Mouse (Mus musculus): ENCODE data around the gene Limch1. TPM values are rescaled to one million over a fixed set of nuclear protein-coding genes. Genes with fewer than 3 reads are reported as not detected.

The Limch1 gene
- 58.6 and 60.1 TPM in 2 replicates for polyA plus RNA-seq (2014; fragmentation: Nextera tagmentation; extraction: Ambion mirVana)

DNA sequence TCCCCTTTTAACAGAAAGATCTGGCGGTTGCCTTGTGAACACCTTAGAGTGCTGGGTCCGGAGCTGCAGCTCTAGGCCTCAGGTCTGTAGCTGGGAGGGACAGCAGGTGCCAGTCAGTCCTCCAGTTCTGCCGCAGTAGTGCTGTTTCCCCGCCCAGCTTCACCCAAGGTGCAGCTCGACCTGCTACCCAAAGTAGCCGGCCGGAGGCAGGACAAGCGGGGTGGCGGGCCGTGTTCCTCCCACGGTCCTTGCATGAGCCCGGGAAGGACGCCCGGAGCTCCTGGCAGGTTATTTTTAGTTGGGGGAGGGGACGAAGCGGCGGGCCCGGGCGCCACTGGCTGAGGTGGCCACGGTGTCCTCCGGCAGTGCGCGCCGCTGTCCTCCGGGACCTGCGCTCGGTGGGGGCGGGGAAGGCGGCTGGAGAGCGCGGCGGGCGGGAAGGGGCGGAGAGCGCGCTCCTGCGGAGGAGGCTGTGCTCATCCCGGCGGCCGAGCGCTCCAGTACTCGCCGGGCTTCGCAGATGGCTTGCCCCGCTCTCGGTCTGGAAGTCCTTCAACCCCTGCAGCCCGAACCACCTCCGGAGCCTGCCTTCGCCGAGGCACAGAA, at the start of gene Limch1:
Gene Limch1, plus strand, starts transcription at position 438 of the 606 bp plus-strand sequence.
- Histone ChIP-seq H3K4me2 (replicated peaks) (peak within 1 kb of the TSS; percentile 72), H3K4me1 (replicated peaks; ENCODE audit: control insufficient read depth, insufficient read depth, low read length) (peaks cover 23% of the 10 kb centered on the region), H3K27me3 (ENCODE audit: control insufficient read depth, insufficient read depth, low read length) (no peaks in the 10 kb centered on the region), H3K36me3 (replicated peaks; ENCODE audit: control insufficient read depth, insufficient read depth) (no peaks in the 10 kb centered on the region), H3K4me3 (replicated peaks; ENCODE audit: low read length) (peak within 1 kb of the TSS; percentile 52), H3K9ac (peak within 1 kb of the TSS; percentile 74), H3K27ac (peak within 1 kb of the TSS; percentile 76), H3K9me3 (ENCODE audit: control insufficient read depth, low read length) (no peaks in the 10 kb centered on the region)
- DNase-seq (ENCODE audit: low spot score) (peak; percentile 58), ATAC-seq (ENCODE audit: low FRiP score) (peak; percentile 84)
- WGBS = 1% methylated on average over 50 of the region's 50 CpGs

DNA sequence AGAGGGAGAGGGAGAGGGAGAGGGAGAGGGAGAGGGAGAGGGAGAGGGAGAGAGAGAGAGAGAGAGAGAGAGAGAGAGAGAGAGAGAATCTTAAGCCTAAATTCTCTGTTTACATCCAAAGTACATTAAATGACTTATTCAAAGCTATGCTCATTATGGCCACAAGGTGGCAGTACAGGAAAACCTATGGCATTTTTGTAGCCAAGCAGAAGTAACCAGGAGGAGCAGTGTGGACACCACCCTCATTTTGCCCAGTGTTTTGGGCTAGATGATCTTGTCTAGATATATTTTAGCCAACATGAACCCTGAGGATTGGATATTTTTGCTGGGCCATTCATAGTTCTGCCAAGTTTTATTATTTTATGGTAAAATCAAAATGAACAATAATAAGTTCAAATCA, 48.5 kb upstream of the Limch1 start:
- H3K27me3 ChIP-seq (ENCODE audit: control insufficient read depth, insufficient read depth, low read length) = no peaks in the 10 kb centered on the region
- no peak overlapping the region for H3K9ac ChIP-seq
- H3K27ac ChIP-seq = no peak overlapping the region
- DNase-seq (ENCODE audit: low spot score) (peak; percentile 95), ATAC-seq (ENCODE audit: low FRiP score) (no peak)
- no peaks in the 10 kb centered on the region for H3K9me3 ChIP-seq (ENCODE audit: control insufficient read depth, low read length)
- no peaks in the 10 kb centered on the region for H3K4me1 ChIP-seq (replicated peaks; ENCODE audit: control insufficient read depth, insufficient read depth, low read length)
- H3K4me3 ChIP-seq (replicated peaks; ENCODE audit: low read length) = no peak overlapping the region
- H3K4me2 ChIP-seq (replicated peaks) = no peak overlapping the region
- H3K36me3 ChIP-seq (replicated peaks; ENCODE audit: control insufficient read depth, insufficient read depth) = no peaks in the 10 kb centered on the region

DNA sequence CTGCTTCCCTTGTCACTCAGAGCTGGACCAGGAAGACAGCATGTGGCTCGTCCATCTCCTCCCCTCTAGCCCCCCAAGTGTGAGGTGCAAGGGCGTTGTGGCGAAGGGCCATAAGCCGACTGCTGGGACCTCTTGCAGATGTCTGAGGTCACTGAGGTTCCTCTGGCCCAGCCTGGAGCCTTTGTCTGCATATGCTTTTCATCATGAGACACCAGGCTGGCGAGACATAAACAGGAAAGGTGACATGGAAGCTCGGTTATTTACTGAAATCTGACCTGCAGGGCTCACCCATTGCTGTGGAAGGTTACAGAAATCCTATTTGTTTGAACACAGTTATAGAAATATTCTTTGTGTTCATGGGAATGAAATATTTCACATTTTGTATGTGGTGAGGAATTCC, 45.7 kb upstream of the Limch1 start:
- H3K9ac ChIP-seq = no peak overlapping the region
- H3K36me3 ChIP-seq (replicated peaks; ENCODE audit: control insufficient read depth, insufficient read depth) = no peaks in the 10 kb centered on the region
- DNase-seq (ENCODE audit: low spot score) (no peak), ATAC-seq (ENCODE audit: low FRiP score) (no peak)
- no peak overlapping the region for H3K4me3 ChIP-seq (replicated peaks; ENCODE audit: low read length)
- H3K9me3 ChIP-seq (ENCODE audit: control insufficient read depth, low read length) = no peaks in the 10 kb centered on the region
- H3K27me3 ChIP-seq (ENCODE audit: control insufficient read depth, insufficient read depth, low read length) = no peaks in the 10 kb centered on the region
- no peak overlapping the region for H3K4me2 ChIP-seq (replicated peaks)
- WGBS = 50% methylated on average over 6 of the region's 6 CpGs
- no peak overlapping the region for H3K27ac ChIP-seq
- no peaks in the 10 kb centered on the region for H3K4me1 ChIP-seq (replicated peaks; ENCODE audit: control insufficient read depth, insufficient read depth, low read length)

DNA sequence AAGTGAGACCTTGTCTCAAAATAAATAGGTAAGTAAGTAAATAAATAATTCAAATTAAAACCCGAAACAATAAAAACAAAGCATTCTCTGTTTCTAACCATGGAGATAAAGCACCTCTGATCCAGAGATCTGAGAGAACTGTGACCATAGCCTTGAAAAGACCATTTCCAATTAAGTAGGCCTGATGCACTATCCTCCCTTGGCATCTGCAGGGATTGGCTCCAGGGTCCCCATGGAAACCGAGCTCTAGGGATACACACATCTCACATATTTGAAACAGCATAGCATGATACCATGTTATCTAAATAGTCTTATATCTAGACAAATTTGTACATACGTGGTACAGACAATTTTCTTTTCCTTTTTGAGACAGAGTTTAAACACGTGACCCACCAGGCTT, 43.7 kb upstream of the Limch1 start:
- no peak for ATAC-seq (ENCODE audit: low FRiP score)
- no peaks in the 10 kb centered on the region for H3K9me3 ChIP-seq (ENCODE audit: control insufficient read depth, low read length)

DNA sequence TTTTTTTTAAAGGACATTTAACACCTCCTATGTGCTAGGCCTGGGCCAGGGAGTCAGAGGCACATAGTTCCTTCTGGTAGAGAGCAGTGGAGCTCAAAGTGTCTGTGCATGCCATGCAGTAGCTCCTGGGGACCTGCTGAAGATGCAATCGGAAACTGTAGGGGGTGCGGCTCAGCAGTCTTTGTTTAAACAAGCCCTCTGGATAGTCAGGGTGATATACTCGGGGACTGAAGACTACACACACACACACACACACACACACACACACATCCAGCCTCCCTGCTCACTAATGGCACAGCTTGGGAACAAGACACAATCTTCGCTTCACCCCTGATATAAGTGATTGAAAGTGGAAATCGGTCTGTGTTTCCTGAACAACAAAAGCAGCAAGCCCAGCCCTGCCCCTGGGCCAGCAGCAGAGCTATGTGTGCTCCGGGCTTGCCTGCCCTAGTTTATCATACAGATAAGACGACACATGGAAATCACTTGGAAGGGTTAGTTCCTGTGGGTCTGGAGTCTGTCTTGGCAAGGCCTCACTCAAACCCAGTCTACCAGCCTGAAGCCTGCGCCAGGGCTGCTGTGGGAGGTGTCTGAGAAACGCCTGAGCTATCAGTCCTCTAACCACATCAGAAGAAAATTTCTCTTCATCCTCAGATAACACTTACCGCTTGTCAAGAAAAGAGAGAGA, 42.2 kb upstream of the Limch1 start:
- Histone ChIP-seq H3K27ac (no peak overlapping the region), H3K4me3 (replicated peaks; ENCODE audit: low read length) (no peak overlapping the region), H3K27me3 (ENCODE audit: control insufficient read depth, insufficient read depth, low read length) (no peaks in the 10 kb centered on the region), H3K4me2 (replicated peaks) (no peak overlapping the region), H3K9ac (no peak overlapping the region), H3K9me3 (ENCODE audit: control insufficient read depth, low read length) (no peaks in the 10 kb centered on the region), H3K36me3 (replicated peaks; ENCODE audit: control insufficient read depth, insufficient read depth) (no peaks in the 10 kb centered on the region), H3K4me1 (replicated peaks; ENCODE audit: control insufficient read depth, insufficient read depth, low read length) (no peaks in the 10 kb centered on the region)
- DNase-seq (ENCODE audit: low spot score) = no peak
- ATAC-seq (ENCODE audit: low FRiP score) = no peak
- 57% methylated on average over 10 of the region's 10 CpGs for WGBS

More for the DNA sequence above, 43.7 kb upstream of the Limch1 start:
- H3K4me3 ChIP-seq (replicated peaks; ENCODE audit: low read length) = no peak overlapping the region
- DNase-seq (ENCODE audit: low spot score) = no peak
- WGBS = 92% methylated on average over 4 of the region's 4 CpGs
- H3K4me2 ChIP-seq (replicated peaks) = no peak overlapping the region
- H3K27ac ChIP-seq = no peak overlapping the region
- no peaks in the 10 kb centered on the region for H3K27me3 ChIP-seq (ENCODE audit: control insufficient read depth, insufficient read depth, low read length)
- H3K4me1 ChIP-seq (replicated peaks; ENCODE audit: control insufficient read depth, insufficient read depth, low read length) = no peaks in the 10 kb centered on the region
- no peaks in the 10 kb centered on the region for H3K36me3 ChIP-seq (replicated peaks; ENCODE audit: control insufficient read depth, insufficient read depth)
- H3K9ac ChIP-seq = no peak overlapping the region

DNA sequence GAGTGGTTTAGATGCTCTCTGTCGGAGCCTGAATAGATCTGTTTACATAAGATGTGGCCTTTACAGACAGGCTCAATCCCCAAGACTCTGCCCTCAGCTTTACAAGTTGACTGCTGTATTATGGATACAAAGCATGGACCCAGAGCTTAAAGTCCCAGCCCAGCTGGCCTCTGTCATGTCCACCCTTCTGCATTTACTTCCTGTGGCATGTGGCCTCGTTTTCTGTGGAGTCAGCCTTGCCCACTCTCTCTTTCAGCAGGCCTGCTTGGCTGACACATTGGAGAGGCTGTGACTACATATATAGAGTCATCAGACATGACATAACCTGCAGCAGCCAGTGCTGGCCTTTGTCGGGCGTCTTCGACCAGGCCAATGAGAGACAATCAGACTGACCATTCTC, 37.8 kb upstream of the Limch1 start:
- ATAC-seq (ENCODE audit: low FRiP score) (no peak), DNase-seq (ENCODE audit: low spot score) (no peak)
- Histone ChIP-seq H3K4me3 (replicated peaks; ENCODE audit: low read length) (no peak overlapping the region), H3K4me1 (replicated peaks; ENCODE audit: control insufficient read depth, insufficient read depth, low read length) (no peaks in the 10 kb centered on the region), H3K27me3 (ENCODE audit: control insufficient read depth, insufficient read depth, low read length) (no peaks in the 10 kb centered on the region), H3K9ac (no peak overlapping the region), H3K27ac (no peak overlapping the region), H3K9me3 (ENCODE audit: control insufficient read depth, low read length) (no peaks in the 10 kb centered on the region), H3K4me2 (replicated peaks) (no peak overlapping the region), H3K36me3 (replicated peaks; ENCODE audit: control insufficient read depth, insufficient read depth) (no peaks in the 10 kb centered on the region)
- WGBS = 78% methylated on average over 5 of the region's 5 CpGs

DNA sequence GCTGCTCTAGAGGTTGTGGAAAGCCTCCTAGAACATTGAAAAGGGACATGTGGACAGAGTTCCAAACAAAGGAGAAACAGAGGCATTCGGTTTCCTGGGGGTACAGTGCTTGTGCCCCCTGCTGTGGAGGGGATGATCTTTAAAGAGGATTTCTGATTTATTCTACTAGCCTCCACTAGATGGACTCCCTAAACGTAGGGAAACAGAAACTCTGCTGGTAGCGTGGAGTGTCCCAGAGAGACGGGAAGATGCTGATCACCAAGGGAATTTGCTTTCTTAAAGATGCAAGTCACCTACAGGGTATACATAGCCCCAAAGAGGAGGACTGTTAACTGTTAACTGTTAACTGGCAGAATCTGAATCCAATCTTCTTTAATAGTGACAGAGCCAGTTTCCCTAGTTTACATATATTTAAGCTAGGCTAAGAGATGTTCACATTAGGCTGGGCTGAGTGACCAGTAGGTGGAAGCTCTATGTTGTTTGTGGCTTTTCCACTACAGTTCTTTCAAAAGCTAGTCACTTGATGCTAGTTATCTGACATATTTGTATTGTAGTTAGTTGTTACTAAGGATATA, 35.1 kb upstream of the Limch1 start:
- H3K27me3 ChIP-seq (ENCODE audit: control insufficient read depth, insufficient read depth, low read length) = no peaks in the 10 kb centered on the region
- WGBS = 5% methylated on average over 4 of the region's 4 CpGs
- no peaks in the 10 kb centered on the region for H3K36me3 ChIP-seq (replicated peaks; ENCODE audit: control insufficient read depth, insufficient read depth)
- no peak overlapping the region for H3K4me3 ChIP-seq (replicated peaks; ENCODE audit: low read length)
- no peak for ATAC-seq (ENCODE audit: low FRiP score)
- no peak overlapping the region for H3K27ac ChIP-seq
- DNase-seq (ENCODE audit: low spot score) = peak; percentile 62
- no peak overlapping the region for H3K9ac ChIP-seq
- no peaks in the 10 kb centered on the region for H3K4me1 ChIP-seq (replicated peaks; ENCODE audit: control insufficient read depth, insufficient read depth, low read length)
- no peaks in the 10 kb centered on the region for H3K9me3 ChIP-seq (ENCODE audit: control insufficient read depth, low read length)
- no peak overlapping the region for H3K4me2 ChIP-seq (replicated peaks)

DNA sequence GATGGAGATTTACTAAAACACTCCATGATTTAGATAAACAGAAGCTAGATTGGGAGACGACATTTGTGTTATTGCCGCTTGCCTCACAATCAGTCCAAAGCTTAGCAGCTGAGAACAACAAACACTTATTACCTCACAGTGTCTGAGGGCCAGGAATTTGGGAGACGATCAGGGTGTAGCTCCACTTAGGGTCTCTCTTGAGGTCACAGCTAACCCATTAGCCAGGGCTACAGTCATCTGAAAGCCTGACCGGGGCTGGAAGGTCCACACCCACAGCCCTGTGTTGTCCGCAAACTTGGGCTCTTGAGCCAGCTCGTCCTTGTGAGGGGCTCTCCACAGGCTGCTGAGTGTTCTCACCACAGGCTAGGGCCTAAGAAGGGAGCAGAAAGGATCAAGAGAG, 32.8 kb upstream of the Limch1 start:
- WGBS = 75% methylated on average over 6 of the region's 6 CpGs

DNA sequence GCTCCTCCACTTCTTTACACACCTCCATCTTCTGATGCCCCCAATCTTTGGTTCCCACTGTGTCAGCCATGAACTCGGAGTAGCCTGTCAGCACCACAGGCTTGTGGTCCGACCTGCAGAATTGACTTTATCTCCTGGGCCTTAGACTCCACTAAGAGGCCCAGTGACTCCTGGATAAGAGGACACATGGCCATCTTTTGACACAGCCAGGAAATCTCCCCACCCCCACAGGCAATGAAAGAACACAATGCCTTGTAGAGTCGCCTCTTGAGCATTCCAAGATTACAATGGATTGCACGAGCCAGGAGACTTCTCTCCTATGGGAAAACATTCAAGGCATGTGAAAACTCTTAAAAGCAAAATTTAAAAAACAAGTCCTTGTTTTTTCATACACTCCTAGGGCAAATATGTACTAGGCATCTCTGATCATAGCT, 30.1 kb upstream of the Limch1 start:
- DNase-seq (ENCODE audit: low spot score) (no peak), ATAC-seq (ENCODE audit: low FRiP score) (no peak)
- 46% methylated on average over 4 of the region's 4 CpGs for WGBS
- Histone ChIP-seq H3K9me3 (ENCODE audit: control insufficient read depth, low read length) (no peaks in the 10 kb centered on the region), H3K9ac (no peak overlapping the region), H3K27ac (no peak overlapping the region), H3K27me3 (ENCODE audit: control insufficient read depth, insufficient read depth, low read length) (no peaks in the 10 kb centered on the region), H3K36me3 (replicated peaks; ENCODE audit: control insufficient read depth, insufficient read depth) (no peaks in the 10 kb centered on the region), H3K4me2 (replicated peaks) (no peak overlapping the region), H3K4me3 (replicated peaks; ENCODE audit: low read length) (no peak overlapping the region), H3K4me1 (replicated peaks; ENCODE audit: control insufficient read depth, insufficient read depth, low read length) (no peaks in the 10 kb centered on the region)

More for the DNA sequence above, 32.8 kb upstream of the Limch1 start:
- H3K27ac ChIP-seq = no peak overlapping the region
- no peaks in the 10 kb centered on the region for H3K4me1 ChIP-seq (replicated peaks; ENCODE audit: control insufficient read depth, insufficient read depth, low read length)
- DNase-seq (ENCODE audit: low spot score) (no peak), ATAC-seq (ENCODE audit: low FRiP score) (no peak)
- no peaks in the 10 kb centered on the region for H3K9me3 ChIP-seq (ENCODE audit: control insufficient read depth, low read length)
- no peaks in the 10 kb centered on the region for H3K36me3 ChIP-seq (replicated peaks; ENCODE audit: control insufficient read depth, insufficient read depth)
- H3K4me2 ChIP-seq (replicated peaks) = no peak overlapping the region
- no peaks in the 10 kb centered on the region for H3K27me3 ChIP-seq (ENCODE audit: control insufficient read depth, insufficient read depth, low read length)
- no peak overlapping the region for H3K4me3 ChIP-seq (replicated peaks; ENCODE audit: low read length)
- H3K9ac ChIP-seq = no peak overlapping the region
